Mouse (Mus musculus) embryonic facial prominence, embryonic 10.5 days (tissue): ENCODE measurements around the gene Ctcf. TPM values are rescaled to one million over a fixed set of nuclear protein-coding genes. Genes with fewer than 3 reads are reported as not detected.

ENCODE experiments used
- DNase-seq: peaks from one replicate; pipeline ENCODE4 v3.0.0-alpha.2; 2017; ENCODE audit warnings: low spot score
- H3K27ac ChIP-seq: fragments of 300-500 bp; sonication (generic); replicated peaks from 2 replicates; pipeline ENCODE4 v1.5.1; 2016; ENCODE audit warnings: mild to moderate bottlenecking
- H3K27me3 ChIP-seq: fragments of 300-500 bp; sonication (generic); replicated peaks from 2 replicates; pipeline ENCODE4 v1.6.1; 2016; ENCODE audit warnings: low read depth, mild to moderate bottlenecking; ENCODE audit not compliant: poor library complexity, severe bottlenecking
- H3K36me3 ChIP-seq: fragments of 300-500 bp; sonication (generic); replicated peaks from 2 replicates; pipeline ENCODE4 v1.6.1; 2016; ENCODE audit warnings: mild to moderate bottlenecking, moderate library complexity
- H3K4me1 ChIP-seq: fragments of 300-500 bp; sonication (generic); 2 replicates; pipeline ENCODE4 v1.6.1; 2016
- H3K4me3 ChIP-seq: fragments of 300-500 bp; sonication (generic); 2 replicates; pipeline ENCODE4 v1.5.1; 2016; ENCODE audit warnings: mild to moderate bottlenecking, moderate library complexity
- H3K9me3 ChIP-seq: fragments of 300-500 bp; sonication (generic); 2 replicates; pipeline ENCODE4 v1.6.1; 2016; ENCODE audit warnings: mild to moderate bottlenecking
- WGBS: fragments of 180-500 bp; shearing (Covaris S2); methylation state at CpG from one replicate; pipeline ENCODE4 v1.1.7; 2016; 5-methylcytosine and 5-hydroxymethylcytosine counted together
- microRNA counts: library from miRNA; unstranded; fragments of <30 nt; microRNA quantifications from one replicate; lab custom pipeline; 2017
- microRNA-seq: library from miRNA; unstranded; fragments of <30 nt; microRNA quantifications from one replicate; pipeline ENCODE4, GENCODE M21; 2017
- polyA plus RNA-seq: library from polyadenylated mRNA; unstranded; fragments of >200 nt; fragmentation: Nextera tagmentation; extraction: Ambion mirVana; gene quantifications from 2 replicates; pipeline ENCODE4 v1.2.1, GENCODE M21; 2016

Ctcf gene
- polyA plus RNA-seq, 1 experiment from 2014 or later: 137 TPM

DNA sequence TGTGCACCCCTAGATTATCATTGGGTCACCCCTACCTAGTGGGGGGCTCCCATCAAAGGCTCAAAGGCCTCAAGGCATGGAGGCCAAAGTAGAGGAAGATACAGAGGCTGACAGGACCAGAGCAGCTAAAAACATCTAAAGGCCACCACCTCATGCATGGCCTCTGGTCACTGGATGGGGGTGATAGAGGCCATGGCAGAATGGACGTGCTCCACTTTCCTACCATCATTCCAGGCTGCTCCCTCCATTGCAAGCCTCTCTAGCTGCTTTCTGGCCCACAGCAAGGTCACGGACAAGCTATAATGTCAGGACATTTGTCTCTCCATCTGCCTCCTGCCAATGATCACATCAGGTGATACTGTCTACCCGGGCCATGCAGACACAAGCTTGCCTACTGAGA is 75.9 kb downstream of the Ctcf start:
- H3K27ac ChIP-seq: no peak overlapping the region
- H3K36me3 ChIP-seq: peaks cover 28% of the 10 kb centered on the region
- H3K4me3 ChIP-seq: no peak overlapping the region
- H3K9me3 ChIP-seq: no peaks in the 10 kb centered on the region
- WGBS: 88% methylated on average over 3 of the region's 3 CpGs
- no peaks in the 10 kb centered on the region for H3K27me3 ChIP-seq
- no peak for DNase-seq
- peaks cover 8% of the 10 kb centered on the region for H3K4me1 ChIP-seq

DNA sequence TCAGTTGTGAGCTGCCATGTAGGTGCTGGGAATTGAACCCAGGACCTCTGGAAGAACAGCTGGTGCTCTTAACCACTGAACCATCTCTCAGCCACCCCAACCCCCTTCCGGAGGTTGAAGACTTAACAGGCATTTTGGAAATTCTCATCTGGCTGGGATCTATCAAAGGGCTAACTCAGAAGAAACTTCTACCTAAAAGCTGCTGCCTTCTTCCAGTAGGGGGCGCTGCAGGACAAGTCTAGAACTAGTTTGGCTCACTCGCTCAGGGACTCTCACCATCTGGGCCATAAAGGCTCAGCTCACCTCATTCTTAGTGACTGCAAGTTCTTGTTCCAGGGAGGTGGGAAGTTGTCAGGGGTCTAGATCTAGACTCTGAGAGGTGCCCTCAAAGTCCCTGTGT is 77.8 kb downstream of the Ctcf start:
- Histone ChIP-seq H3K4me3 (no peak overlapping the region), H3K27me3 (no peaks in the 10 kb centered on the region), H3K9me3 (no peaks in the 10 kb centered on the region), H3K36me3 (peaks cover 35% of the 10 kb centered on the region), H3K27ac (no peak overlapping the region), H3K4me1 (no peaks in the 10 kb centered on the region)
- peak; percentile 87 for DNase-seq
- WGBS: 18% methylated on average over 3 of the region's 3 CpGs

DNA sequence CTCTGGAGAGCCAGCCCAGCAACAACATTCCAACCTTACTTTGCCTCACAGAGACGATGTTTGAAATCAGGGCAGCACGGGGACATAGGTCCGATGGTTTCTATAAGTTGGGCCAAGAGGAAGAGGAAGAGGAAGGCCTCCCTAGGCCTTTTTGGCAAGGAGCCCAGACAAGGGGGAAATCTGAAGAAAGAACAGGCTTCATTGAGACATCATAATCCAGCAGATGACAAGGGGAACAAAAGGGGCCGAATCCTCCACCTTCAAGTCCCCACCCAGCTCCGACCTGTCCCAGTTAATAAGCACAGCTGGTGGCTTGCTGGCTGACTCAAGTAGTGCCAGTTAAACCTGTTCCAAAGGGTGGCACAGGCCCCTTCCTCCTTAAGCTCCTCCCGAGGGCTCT is 78.7 kb downstream of the Ctcf start:
- Histone ChIP-seq H3K4me1 (no peaks in the 10 kb centered on the region), H3K9me3 (no peaks in the 10 kb centered on the region), H3K27ac (no peak overlapping the region), H3K4me3 (no peak overlapping the region), H3K36me3 (peaks cover 42% of the 10 kb centered on the region), H3K27me3 (no peaks in the 10 kb centered on the region)
- 87% methylated on average over 6 of the region's 6 CpGs for WGBS
- no peak for DNase-seq

DNA sequence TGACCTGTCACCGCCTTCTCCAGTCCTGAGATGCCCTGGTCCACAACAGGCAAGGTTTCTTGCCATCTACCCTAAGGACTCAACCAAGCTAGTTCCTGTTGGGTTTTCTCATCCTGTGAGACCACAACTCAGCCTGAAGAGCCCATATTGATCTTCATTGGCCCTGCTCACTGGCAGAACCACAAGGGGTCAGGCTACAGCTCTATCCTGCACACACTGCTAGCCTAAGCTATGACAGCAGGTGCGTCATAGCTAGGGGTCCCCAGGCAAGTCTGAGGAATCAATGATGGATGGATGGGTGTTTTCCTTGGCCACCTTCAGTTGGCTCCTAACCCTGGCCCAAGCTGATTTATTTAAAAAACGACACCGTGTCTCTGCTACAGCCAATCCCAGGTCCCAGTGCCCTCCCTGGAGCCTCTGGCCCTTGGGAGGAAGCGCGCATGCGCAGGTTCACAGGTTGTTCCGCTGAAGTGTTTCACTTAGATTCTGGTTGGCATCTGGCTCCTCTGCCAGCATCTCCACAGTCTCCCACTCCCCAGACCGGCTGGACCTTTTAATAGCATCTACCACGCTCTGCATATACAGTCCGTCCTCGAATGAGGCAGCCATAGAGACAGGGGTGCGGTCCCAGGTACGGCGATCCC is 80.1 kb downstream of the Ctcf start:
- DNase-seq: no peak
- H3K27me3 ChIP-seq: no peaks in the 10 kb centered on the region
- H3K4me3 ChIP-seq: no peak overlapping the region
- 91% methylated on average over 15 of the region's 15 CpGs for WGBS
- no peak overlapping the region for H3K27ac ChIP-seq
- no peaks in the 10 kb centered on the region for H3K9me3 ChIP-seq
- H3K36me3 ChIP-seq: peaks cover 48% of the 10 kb centered on the region
- H3K4me1 ChIP-seq: no peaks in the 10 kb centered on the region

DNA sequence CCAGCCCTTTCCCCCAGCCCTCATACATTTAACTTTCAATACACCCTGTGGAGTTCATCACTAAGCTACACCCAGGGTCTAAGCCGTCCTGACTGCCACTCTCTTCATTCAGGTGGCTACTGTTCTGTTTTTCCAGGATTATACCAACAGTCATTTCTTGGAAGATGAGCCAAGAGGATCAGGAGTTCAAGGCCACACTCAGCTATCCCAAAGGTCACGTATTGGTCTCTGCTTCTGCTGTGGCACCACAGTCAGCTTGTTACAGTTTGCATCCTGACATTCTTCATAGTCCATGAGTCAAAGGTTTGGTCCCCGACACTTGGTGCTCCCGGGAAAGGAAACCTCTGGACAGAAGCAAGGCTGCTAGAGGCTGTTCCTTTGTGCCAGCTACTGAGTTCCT is 83.3 kb downstream of the Ctcf start:
- no peak overlapping the region for H3K4me3 ChIP-seq
- H3K36me3 ChIP-seq: peaks cover 69% of the 10 kb centered on the region
- H3K4me1 ChIP-seq: no peaks in the 10 kb centered on the region
- no peaks in the 10 kb centered on the region for H3K27me3 ChIP-seq
- no peaks in the 10 kb centered on the region for H3K9me3 ChIP-seq
- WGBS: 81% methylated on average over 4 of the region's 4 CpGs
- H3K27ac ChIP-seq: no peak overlapping the region
- DNase-seq: no peak

DNA sequence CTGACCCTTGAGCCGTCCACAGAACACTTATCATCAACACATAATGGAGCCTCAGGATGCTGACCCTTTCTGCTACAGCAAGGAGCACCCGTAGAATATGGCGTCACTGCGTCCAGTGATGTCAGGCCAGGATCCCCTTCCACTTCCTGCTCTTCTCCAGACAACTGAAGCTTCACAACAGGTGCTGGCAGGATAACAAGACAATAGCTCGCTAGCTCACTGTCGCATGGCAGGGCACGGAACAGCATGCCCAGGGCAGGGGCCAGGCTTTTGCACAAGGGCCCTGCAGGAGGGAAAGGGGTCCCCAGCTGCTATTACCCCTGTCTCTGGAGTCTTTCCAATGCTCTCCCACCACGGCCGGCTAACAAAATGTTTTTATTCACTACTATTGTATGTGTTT is 86.5 kb downstream of the Ctcf start:
- peaks cover 66% of the 10 kb centered on the region for H3K36me3 ChIP-seq
- no peaks in the 10 kb centered on the region for H3K27me3 ChIP-seq
- WGBS: 91% methylated on average over 9 of the region's 9 CpGs
- DNase-seq: no peak
- H3K27ac ChIP-seq: no peak overlapping the region
- H3K9me3 ChIP-seq: no peaks in the 10 kb centered on the region
- H3K4me1 ChIP-seq: no peaks in the 10 kb centered on the region
- no peak overlapping the region for H3K4me3 ChIP-seq

DNA sequence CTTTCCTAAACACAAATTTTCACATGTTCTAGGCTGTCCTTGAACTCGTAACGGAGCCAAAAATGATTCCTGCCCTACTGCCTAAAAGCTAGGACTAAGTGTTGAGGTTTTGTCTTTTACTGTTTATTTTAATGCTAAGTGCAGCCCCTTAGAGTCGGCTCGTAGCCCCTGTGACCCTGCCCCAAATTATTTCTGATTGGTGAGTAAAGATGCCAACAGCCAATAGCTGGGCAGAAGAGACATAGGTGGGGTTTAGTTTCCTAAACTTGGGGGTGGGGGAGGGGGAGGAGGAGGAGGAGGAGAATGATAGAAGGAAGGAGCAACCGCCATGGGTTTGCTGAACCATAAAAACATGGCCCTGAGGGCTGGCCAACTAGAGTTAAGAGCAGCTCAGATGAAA is 89.4 kb downstream of the Ctcf start:
- no peak for DNase-seq
- Histone ChIP-seq H3K9me3 (no peaks in the 10 kb centered on the region), H3K36me3 (peaks cover 58% of the 10 kb centered on the region), H3K27ac (no peak overlapping the region), H3K4me1 (no peaks in the 10 kb centered on the region), H3K4me3 (no peak overlapping the region), H3K27me3 (no peaks in the 10 kb centered on the region)
- 79% methylated on average over 5 of the region's 5 CpGs for WGBS

DNA sequence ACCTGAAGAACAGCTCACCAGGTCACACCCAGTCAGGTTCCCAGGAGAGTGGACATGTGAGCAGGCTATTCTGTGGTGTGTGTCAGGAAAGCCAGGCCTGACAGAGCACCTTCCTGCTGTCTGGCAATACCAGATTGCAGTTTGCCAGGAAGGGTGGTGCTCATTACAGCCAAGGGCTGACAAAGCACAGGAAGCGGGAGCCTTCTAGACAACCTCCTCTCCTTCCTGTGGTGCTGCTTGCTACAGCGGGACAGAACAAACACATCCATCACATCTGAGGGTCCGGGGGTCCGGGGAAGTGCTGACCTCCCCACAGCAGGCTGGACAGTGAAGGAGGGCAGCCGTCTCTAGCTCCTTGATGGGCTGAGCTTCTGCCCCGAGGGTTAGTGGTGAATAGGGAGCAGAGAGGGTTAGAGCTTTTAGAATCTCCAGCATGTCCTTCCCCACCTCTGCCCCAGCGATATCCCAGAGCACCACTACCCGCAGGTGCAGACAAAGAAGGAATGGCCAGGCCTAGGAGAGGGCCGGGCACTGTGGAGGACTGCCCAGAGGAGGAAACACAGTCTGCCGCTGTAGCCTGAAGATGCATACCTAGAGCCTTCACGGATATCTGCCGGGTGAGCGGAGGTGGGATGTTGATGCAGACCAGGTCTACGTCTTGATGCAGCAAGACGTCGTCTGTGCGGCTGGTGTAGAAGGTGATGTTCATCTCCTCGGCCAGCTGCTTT is 91.2 kb downstream of the Ctcf start:
- no peaks in the 10 kb centered on the region for H3K4me1 ChIP-seq
- WGBS: 83% methylated on average over 18 of the region's 18 CpGs
- peaks cover 49% of the 10 kb centered on the region for H3K36me3 ChIP-seq
- DNase-seq: no peak
- H3K9me3 ChIP-seq: no peaks in the 10 kb centered on the region
- no peak overlapping the region for H3K4me3 ChIP-seq
- H3K27ac ChIP-seq: no peak overlapping the region
- no peaks in the 10 kb centered on the region for H3K27me3 ChIP-seq

DNA sequence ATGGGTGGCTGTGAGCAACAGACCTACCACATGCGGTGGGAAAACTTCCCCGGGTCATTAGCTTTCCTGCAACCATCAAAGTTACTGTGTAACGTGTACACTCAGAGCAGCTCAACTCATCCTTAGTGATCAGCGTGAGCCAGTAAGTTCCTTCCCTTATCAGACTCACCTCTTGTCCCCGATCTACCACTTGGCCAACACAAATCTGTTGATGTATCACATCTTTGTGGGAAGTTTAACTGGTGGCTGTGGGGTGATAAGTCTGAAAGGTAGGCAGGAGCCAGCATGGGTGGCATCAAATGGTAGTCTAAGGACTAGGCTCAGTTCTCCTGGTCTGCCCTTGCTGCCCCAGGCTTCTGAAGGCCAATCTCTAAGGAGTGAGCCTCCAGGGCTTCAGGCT is 95.8 kb downstream of the Ctcf start:
- H3K27ac ChIP-seq: no peak overlapping the region
- H3K36me3 ChIP-seq: peaks cover 15% of the 10 kb centered on the region
- H3K4me3 ChIP-seq: no peak overlapping the region
- no peaks in the 10 kb centered on the region for H3K9me3 ChIP-seq
- H3K27me3 ChIP-seq: no peaks in the 10 kb centered on the region
- 91% methylated on average over 5 of the region's 5 CpGs for WGBS
- DNase-seq: no peak
- H3K4me1 ChIP-seq: no peaks in the 10 kb centered on the region

MicroRNAs within 50 kb of the gene (microRNA counts, 519-probe panel; counts per million panel counts)
- 2,849 counts per million, percentile 67 among the panel's probes with 10 or more counts for microRNA mmu-miR-1966 (lab: Ali Mortazavi, UCI)

Small RNAs within 50 kb of the gene (microRNA-seq; reads per million reads assigned to microRNA genes)
- gene Mir1966: not detected

Other genes with a start within 250 kb of the Ctcf start
- gene Kctd19, start 223.1 kb upstream of the Ctcf start, polyA plus RNA-seq: 0.08 and 0.16 TPM in 2 replicates
- 0.29 and 0.67 TPM in 2 replicates for gene Lrrc36, start 223.0 kb upstream of the Ctcf start, polyA plus RNA-seq
- 35.7 and 48.8 TPM in 2 replicates for gene Tppp3, start 165.0 kb upstream of the Ctcf start, polyA plus RNA-seq
- gene Zdhhc1, start 139.7 kb upstream of the Ctcf start, polyA plus RNA-seq: 19.2 and 20.5 TPM in 2 replicates
- gene Hsd11b2, start 117.8 kb upstream of the Ctcf start, polyA plus RNA-seq: 18.8 and 22.2 TPM in 2 replicates
- gene Atp6v0d1, start 70.5 kb upstream of the Ctcf start, polyA plus RNA-seq: 64.7 and 64.9 TPM in 2 replicates
- 13.5 and 15.9 TPM in 2 replicates for gene Ripor1, start 31.3 kb upstream of the Ctcf start, polyA plus RNA-seq
- gene Agrp, start 825 bp downstream of the Ctcf start, polyA plus RNA-seq: 0.59 and 0.64 TPM in 2 replicates
- 1.5 TPM in 2 replicates for gene Carmil2, start 49.7 kb downstream of the Ctcf start, polyA plus RNA-seq
- gene Acd, start 64.5 kb downstream of the Ctcf start, polyA plus RNA-seq: 67.7 and 72.6 TPM in 2 replicates
- gene Pard6a, start 64.6 kb downstream of the Ctcf start, polyA plus RNA-seq: 15.1 and 16.8 TPM in 2 replicates
- gene 4933405L10Rik, start 71.1 kb downstream of the Ctcf start, polyA plus RNA-seq: not detected in 2 replicates
- gene Enkd1, start 71.6 kb downstream of the Ctcf start, polyA plus RNA-seq: 49.3 and 54.0 TPM in 2 replicates
- 34.7 and 36.6 TPM in 2 replicates for gene Gfod2, start 122.1 kb downstream of the Ctcf start, polyA plus RNA-seq
- 11.4 and 12.1 TPM in 2 replicates for gene Ranbp10, start 190.8 kb downstream of the Ctcf start, polyA plus RNA-seq
- 0.19 and 0.40 TPM in 2 replicates for gene Tsnaxip1, start 191.2 kb downstream of the Ctcf start, polyA plus RNA-seq
- 49.6 and 51.2 TPM in 2 replicates for gene Cenpt, start 216.7 kb downstream of the Ctcf start, polyA plus RNA-seq
- 82.1 and 83.0 TPM in 2 replicates for gene Thap11, start 218.6 kb downstream of the Ctcf start, polyA plus RNA-seq
- gene Nutf2, start 224.0 kb downstream of the Ctcf start, polyA plus RNA-seq: 394 and 398 TPM in 2 replicates
- gene Edc4, start 244.3 kb downstream of the Ctcf start, polyA plus RNA-seq: 69.8 and 78.4 TPM in 2 replicates